Mouse (Mus musculus): ENCODE data around the gene Cdc42se1. TPM values are rescaled to one million over a fixed set of nuclear protein-coding genes. Genes with fewer than 3 reads are reported as not detected.
A peak's percentile ranks its signal among the peaks of the same experiment; 100 is the strongest.

The Cdc42se1 gene
- polyA plus RNA-seq, 2 experiments: 76.1 to 126 TPM

GRCm38 (mm10) chr3:95224295-95224694, 4.2 kb upstream of the Cdc42se1 start:
- no peak overlapping the region for H3K4me2 ChIP-seq (replicated peaks; ENCODE audit: low read depth, low read length, severe bottlenecking)
- no peak for TF ChIP-seq POLR2A (IDR thresholded peaks at IDR 0.05; ENCODE audit: borderline replicate concordance, extremely low read depth, insufficient read depth, insufficient read length)
- H3K4me1 ChIP-seq (ENCODE audit: control insufficient read depth, insufficient read depth, low read length): peaks cover 7% of the 10 kb centered on the region; the same call in 1 of the 2 replicates
- H3K27ac ChIP-seq (replicated peaks; ENCODE audit: low read depth, low read length): no peak overlapping the region
- peaks cover 32% of the 10 kb centered on the region for H3K36me3 ChIP-seq (ENCODE audit: control insufficient read depth, insufficient read depth, low read length)
- H3K9me3 ChIP-seq (ENCODE audit: control insufficient read depth, low read length): no peaks in the 10 kb centered on the region
- H3K9ac ChIP-seq (ENCODE audit: low read depth, low read length, severe bottlenecking): no peak overlapping the region
- no peak for ATAC-seq (ENCODE audit: low FRiP score, low read depth)
- no peak for DNase-seq (ENCODE audit: low spot score)
- H3K4me3 ChIP-seq (replicated peaks; ENCODE audit: low read length): no peak overlapping the region
- 22% methylated on average over 6 of the region's 6 CpGs for WGBS
- no peaks in the 10 kb centered on the region for H3K27me3 ChIP-seq (ENCODE audit: control insufficient read depth, insufficient read depth, low read length)

GRCm38 (mm10) chr3:95227214-95227613, 1.3 kb upstream of the Cdc42se1 start:
- H3K36me3 ChIP-seq (ENCODE audit: control insufficient read depth, insufficient read depth, low read length): peaks cover 23% of the 10 kb centered on the region
- H3K27me3 ChIP-seq (ENCODE audit: control insufficient read depth, insufficient read depth, low read length): no peaks in the 10 kb centered on the region
- H3K4me1 ChIP-seq (ENCODE audit: control insufficient read depth, insufficient read depth, low read length): peaks cover 28% of the 10 kb centered on the region
- H3K27ac ChIP-seq (replicated peaks; ENCODE audit: low read depth, low read length): no peak overlapping the region
- no peak for ATAC-seq (ENCODE audit: low FRiP score, low read depth)
- no peak for TF ChIP-seq POLR2A (IDR thresholded peaks at IDR 0.05; ENCODE audit: borderline replicate concordance, extremely low read depth, insufficient read depth, insufficient read length)
- peak overlapping the region; percentile 73 for H3K4me2 ChIP-seq (replicated peaks; ENCODE audit: low read depth, low read length, severe bottlenecking)
- H3K4me3 ChIP-seq (replicated peaks; ENCODE audit: low read length): peak overlapping the region; percentile 75
- DNase-seq (ENCODE audit: low spot score): no peak
- no peaks in the 10 kb centered on the region for H3K9me3 ChIP-seq (ENCODE audit: control insufficient read depth, low read length)
- WGBS: 21% methylated on average over 1 of the region's 1 CpGs
- H3K9ac ChIP-seq (ENCODE audit: low read depth, low read length, severe bottlenecking): peak overlapping the region; percentile 84

GRCm38 (mm10) chr3:95228894-95229780, 605 bp downstream of the Cdc42se1 start:
- under 1% methylated on average over 43 of the region's 43 CpGs for WGBS
- Histone ChIP-seq H3K4me1 (ENCODE audit: control insufficient read depth, insufficient read depth, low read length) (peaks cover 28% of the 10 kb centered on the region), H3K4me3 (replicated peaks; ENCODE audit: low read length) (peak overlapping the region; percentile 75), H3K9me3 (ENCODE audit: control insufficient read depth, low read length) (no peaks in the 10 kb centered on the region), H3K36me3 (ENCODE audit: control insufficient read depth, insufficient read depth, low read length) (peaks cover 38% of the 10 kb centered on the region), H3K9ac (ENCODE audit: low read depth, low read length, severe bottlenecking) (peak overlapping the region; percentile 84), H3K4me2 (replicated peaks; ENCODE audit: low read depth, low read length, severe bottlenecking) (peak overlapping the region; percentile 73), H3K27me3 (ENCODE audit: control insufficient read depth, insufficient read depth, low read length) (no peaks in the 10 kb centered on the region), H3K27ac (replicated peaks; ENCODE audit: low read depth, low read length) (peak overlapping the region; percentile 86)
- DNase-seq (ENCODE audit: low spot score) (peak; percentile 69), ATAC-seq (ENCODE audit: low FRiP score, low read depth) (peak; percentile 16; the same call in 1 of the 2 replicates)
- 0 out of 2 replicates have a peak, but pooled peaks have one; percentile 6 for TF ChIP-seq POLR2A (IDR thresholded peaks at IDR 0.05; ENCODE audit: borderline replicate concordance, extremely low read depth, insufficient read depth, insufficient read length)

- peak overlapping the region; percentile 86 for H3K27ac ChIP-seq (replicated peaks; ENCODE audit: low read depth, low read length)
- H3K4me2 ChIP-seq (replicated peaks; ENCODE audit: low read depth, low read length, severe bottlenecking): peak overlapping the region; percentile 73
- ATAC-seq (ENCODE audit: low FRiP score, low read depth): no peak; the same call in 1 of the 2 replicates
- peaks cover 28% of the 10 kb centered on the region for H3K4me1 ChIP-seq (ENCODE audit: control insufficient read depth, insufficient read depth, low read length)
- H3K4me3 ChIP-seq (replicated peaks; ENCODE audit: low read length): peak overlapping the region; percentile 75
- WGBS: 5% methylated on average over 13 of the region's 13 CpGs
- peak overlapping the region; percentile 84 for H3K9ac ChIP-seq (ENCODE audit: low read depth, low read length, severe bottlenecking)
- DNase-seq (ENCODE audit: low spot score): peak; percentile 52
- H3K9me3 ChIP-seq (ENCODE audit: control insufficient read depth, low read length): no peaks in the 10 kb centered on the region
- peak; percentile 19; the same call in 1 of the 2 replicates for TF ChIP-seq POLR2A (IDR thresholded peaks at IDR 0.05; ENCODE audit: borderline replicate concordance, extremely low read depth, insufficient read depth, insufficient read length)
- H3K36me3 ChIP-seq (ENCODE audit: control insufficient read depth, insufficient read depth, low read length): peaks cover 46% of the 10 kb centered on the region
- H3K27me3 ChIP-seq (ENCODE audit: control insufficient read depth, insufficient read depth, low read length): no peaks in the 10 kb centered on the region
These were observed 1.4 kb downstream of the Cdc42se1 start for GRCm38 (mm10) chr3:95229781-95230494.
